Mouse (Mus musculus) G1E (cell line): ENCODE measurements around the gene Fitm1. TPM values are rescaled to one million over a fixed set of nuclear protein-coding genes. Genes with fewer than 3 reads are reported as not detected.

Source experiments
- ATAC-seq: 2 replicates; pipeline ENCODE4 v1.8.0; 2016; ENCODE audit warnings: mild to moderate bottlenecking; ENCODE audit not compliant: insufficient number of reproducible peaks, poor library complexity, low FRiP score, severe bottlenecking; ENCODE audit errors: extremely low read depth
- DNase-seq: peaks from one replicate; pipeline ENCODE4 v3.0.0; 2012; ENCODE audit warnings: low spot score
- H3K27me3 ChIP-seq: 2 replicates; pipeline ENCODE4 v1.6.1; 2012; ENCODE audit warnings: mild to moderate bottlenecking, low read length, inconsistent platforms; ENCODE audit not compliant: insufficient read depth
- H3K36me3 ChIP-seq: replicated peaks from 2 replicates; pipeline ENCODE3; 2012; ENCODE audit warnings: mild to moderate bottlenecking, inconsistent platforms
- H3K4me1 ChIP-seq: 2 replicates; pipeline ENCODE4 v1.6.1; 2012; ENCODE audit warnings: low read depth, low read length, inconsistent platforms, mixed read lengths; ENCODE audit not compliant: insufficient read depth
- H3K4me3 ChIP-seq: 2 replicates; pipeline ENCODE4 v1.5.1; 2012; ENCODE audit warnings: low read depth, mild to moderate bottlenecking, inconsistent platforms, low read length, moderate library complexity, mixed read lengths
- H3K9me3 ChIP-seq: replicated peaks from 2 replicates; pipeline ENCODE4 v1.6.1; 2012; ENCODE audit warnings: inconsistent platforms
- CTCF ChIP-seq: IDR thresholded peaks from 2 replicates; pipeline ENCODE4 v1.5.1; 2012; ENCODE audit warnings: low read depth, low read length, inconsistent platforms, mixed read lengths
- GATA1 ChIP-seq: IDR thresholded peaks from 2 replicates; pipeline ENCODE4 v1.6.1; 2012; ENCODE audit warnings: borderline replicate concordance, low read length, inconsistent platforms, mixed read lengths
- GATA2 ChIP-seq: IDR thresholded peaks from 2 replicates; pipeline ENCODE4 v1.6.1; 2012; ENCODE audit warnings: low read depth, low read length, inconsistent platforms, borderline replicate concordance
- POLR2AphosphoS5 ChIP-seq: IDR thresholded peaks from 2 replicates; pipeline ENCODE4 v1.6.1; 2012; ENCODE audit warnings: low read depth, low read length, inconsistent platforms; ENCODE audit not compliant: insufficient replicate concordance
- TAL1 ChIP-seq: conservative IDR thresholded peaks from 2 replicates; pipeline ENCODE4 v1.6.1; 2012; ENCODE audit warnings: low read depth, low read length, inconsistent platforms, mixed read lengths
- polyA plus RNA-seq: library from polyadenylated mRNA; stranded (reverse); fragments of >175 nt; gene quantifications from 2 replicates; pipeline ENCODE4 v1.2.3, GENCODE M21; 2012
- total RNA-seq, 2 experiments: library from RNA; stranded (forward) in 1 of 2; stranded (reverse) in 1 of 2; fragments of 200-1000 nt in 1 of 2; fragments of >200 nt in 1 of 2; fragmentation: Nextera tagmentation in 1 of 2; gene quantifications; 2 replicates each; pipeline ENCODE4 v1.2.3; 2014 to 2017

Fitm1 gene
- total and polyA plus RNA-seq, 3 experiments = not detected

- H3K4me3 ChIP-seq = no peak overlapping the region
- DNase-seq = no peak
- TF ChIP-seq CTCF (no peak), GATA1 (no peak), POLR2AphosphoS5 (no peak), TAL1 (no peak), GATA2 (no peak)
- H3K9me3 ChIP-seq = no peaks in the 10 kb centered on the region
- peaks cover 35% of the 10 kb centered on the region for H3K4me1 ChIP-seq
- peaks cover 56% of the 10 kb centered on the region for H3K36me3 ChIP-seq
- H3K27me3 ChIP-seq = peaks cover 6% of the 10 kb centered on the region
- ATAC-seq = no peak
Observed at GRCm38 (mm10) chr14:55542268-55542667, 33.1 kb upstream of the Fitm1 start.

GRCm38 (mm10) chr14:55544334-55544733, 31.1 kb upstream of the Fitm1 start:
- TF ChIP-seq POLR2AphosphoS5 (no peak), CTCF (no peak), TAL1 (no peak), GATA1 (no peak), GATA2 (no peak)
- Histone ChIP-seq H3K4me3 (no peak overlapping the region), H3K27me3 (no peaks in the 10 kb centered on the region; the same call in 1 of the 2 replicates), H3K9me3 (no peaks in the 10 kb centered on the region), H3K4me1 (peaks cover 34% of the 10 kb centered on the region), H3K36me3 (peaks cover 77% of the 10 kb centered on the region)
- DNase-seq (no peak), ATAC-seq (no peak)

GRCm38 (mm10) chr14:55550191-55550590, 25.2 kb upstream of the Fitm1 start:
- DNase-seq = no peak
- H3K9me3 ChIP-seq = no peaks in the 10 kb centered on the region
- H3K4me3 ChIP-seq = no peak overlapping the region
- no peak for TF ChIP-seq POLR2AphosphoS5
- no peak for TF ChIP-seq TAL1
- no peak for TF ChIP-seq CTCF
- TF ChIP-seq GATA2 = no peak
- no peak for TF ChIP-seq GATA1
- H3K4me1 ChIP-seq = peaks cover 14% of the 10 kb centered on the region
- ATAC-seq = no peak
- H3K27me3 ChIP-seq = no peaks in the 10 kb centered on the region
- H3K36me3 ChIP-seq = peaks cover 58% of the 10 kb centered on the region

GRCm38 (mm10) chr14:55551347-55551746, 24.1 kb upstream of the Fitm1 start:
- DNase-seq (no peak), ATAC-seq (no peak)
- H3K9me3 ChIP-seq = no peaks in the 10 kb centered on the region
- H3K4me1 ChIP-seq = peaks cover 21% of the 10 kb centered on the region
- no peak for TF ChIP-seq GATA2
- no peak for TF ChIP-seq GATA1
- TF ChIP-seq POLR2AphosphoS5 = no peak
- no peak for TF ChIP-seq TAL1
- TF ChIP-seq CTCF = no peak
- H3K36me3 ChIP-seq = peaks cover 46% of the 10 kb centered on the region
- no peaks in the 10 kb centered on the region for H3K27me3 ChIP-seq
- no peak overlapping the region for H3K4me3 ChIP-seq

- H3K9me3 ChIP-seq = no peaks in the 10 kb centered on the region
- H3K27me3 ChIP-seq = no peaks in the 10 kb centered on the region
- TF ChIP-seq POLR2AphosphoS5 = no peak
- H3K4me1 ChIP-seq = peaks cover 26% of the 10 kb centered on the region
- DNase-seq (no peak), ATAC-seq (no peak)
- peaks cover 42% of the 10 kb centered on the region for H3K36me3 ChIP-seq
- H3K4me3 ChIP-seq = no peak overlapping the region
Observed at GRCm38 (mm10) chr14:55551794-55552193, 23.6 kb upstream of the Fitm1 start.

GRCm38 (mm10) chr14:55554635-55555034, 20.8 kb upstream of the Fitm1 start:
- Histone ChIP-seq H3K9me3 (no peaks in the 10 kb centered on the region), H3K36me3 (peaks cover 15% of the 10 kb centered on the region), H3K4me3 (no peak overlapping the region), H3K27me3 (no peaks in the 10 kb centered on the region), H3K4me1 (peaks cover 45% of the 10 kb centered on the region)
- TF ChIP-seq TAL1 (no peak), GATA1 (no peak), CTCF (no peak), GATA2 (no peak), POLR2AphosphoS5 (no peak)
- no peak for DNase-seq
- no peak for ATAC-seq

- Histone ChIP-seq H3K4me1 (peaks cover 45% of the 10 kb centered on the region), H3K9me3 (no peaks in the 10 kb centered on the region), H3K36me3 (peaks cover 4% of the 10 kb centered on the region), H3K4me3 (no peak overlapping the region), H3K27me3 (no peaks in the 10 kb centered on the region)
- DNase-seq (no peak), ATAC-seq (no peak)
- TF ChIP-seq TAL1 = no peak
- no peak for TF ChIP-seq CTCF
- TF ChIP-seq GATA2 = no peak
Observed at GRCm38 (mm10) chr14:55555788-55556187, 19.6 kb upstream of the Fitm1 start.
